9 mouse cellular contexts compared by ENCODE assay signal in the genomic region with DNA sequence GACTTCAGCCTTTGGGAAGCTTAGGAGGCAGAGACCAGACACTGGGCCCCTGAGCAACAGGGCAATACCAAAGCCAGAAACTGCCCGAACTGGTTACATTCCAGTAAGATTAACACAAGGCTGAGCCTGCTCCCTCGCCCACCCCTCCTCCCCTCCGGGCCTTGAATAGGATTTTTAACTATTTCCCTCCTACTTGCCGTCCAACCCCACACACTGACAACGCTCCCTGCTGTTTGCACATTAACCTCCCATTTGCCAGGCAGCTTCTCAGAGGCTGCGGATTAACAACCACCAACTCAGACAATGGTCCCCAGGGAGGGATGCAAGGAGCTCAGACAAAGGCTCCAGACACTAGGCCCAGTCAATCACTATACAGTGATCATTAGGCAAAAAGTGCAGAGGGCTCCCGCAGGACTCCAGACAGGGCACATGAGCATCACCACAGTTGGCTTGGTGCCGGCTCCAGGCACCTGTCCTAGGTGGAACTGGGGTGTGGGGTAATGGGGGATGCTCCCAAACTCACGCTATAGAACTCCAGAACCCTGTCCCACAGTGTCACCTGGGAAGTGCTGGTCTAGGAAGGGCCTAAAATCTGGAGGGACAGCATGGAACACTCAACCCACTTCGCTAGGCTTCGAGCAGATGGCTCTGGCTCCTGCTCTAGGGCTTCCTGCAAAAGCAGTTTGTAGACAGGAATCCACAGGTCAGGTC.
A peak's percentile ranks its signal among the peaks of the same experiment; 100 is the strongest.
DNase-seq lines count a peak whose midpoint lies in the region; ATAC-seq and TF ChIP-seq lines count a peak whose summit lies in the region.
"Had no signal": no experiment of that assay in that cellular context is flagged by ENCODE, and none has a peak within 500 bp of the region (broad histone marks: within the 10 kb centered on the region; RNA-seq: fewer than 3 reads in every experiment).

No protein-coding gene starts in this region.

- no peak overlapping the region for H3K27ac ChIP-seq in kidney, adult 2 months (ENCODE audit: insufficient read depth, low read depth, low read length)
- peak overlapping the region; percentile 68 for H3K27ac ChIP-seq in forebrain, embryonic 11.5 days (ENCODE audit: low read depth, low read length)
- peak overlapping the region; percentile 88 for H3K27ac ChIP-seq in limb, embryonic 14.5 days (replicated peaks; ENCODE audit: low read depth, low read length)
- peak overlapping the region; percentile 58 for H3K27ac ChIP-seq in neural tube, embryonic 15.5 days (replicated peaks)
- H3K27ac ChIP-seq: liver, embryonic 15.5 days had no signal

- ATAC-seq in forebrain, embryonic 11.5 days (replicated peaks; ENCODE audit: low FRiP score): peak; percentile 84
- peak; percentile 55 for ATAC-seq in limb, embryonic 14.5 days (ENCODE audit: low FRiP score, low read depth)
- 0 out of 2 replicates have a peak, but pooled peaks have one; percentile 23 for ATAC-seq in neural tube, embryonic 15.5 days (ENCODE audit: low FRiP score)
- ATAC-seq in erythroid progenitor cell, adult 5-6 weeks (replicated peaks; ENCODE audit: low FRiP score, poor library complexity, severe bottlenecking): no peak

- no peak for TF ChIP-seq POLR2A in kidney, adult 2 months (IDR thresholded peaks at IDR 0.05; ENCODE audit: low read depth, low read length)
- TF ChIP-seq POLR2A in limb, embryonic 14.5 days (IDR thresholded peaks at IDR 0.05; ENCODE audit: borderline replicate concordance, extremely low read depth, insufficient read depth, insufficient read length): no peak

- no peaks in the 10 kb centered on the region for H3K9me3 ChIP-seq in forebrain, embryonic 11.5 days (ENCODE audit: control insufficient read depth, low read length)
- H3K9me3 ChIP-seq in limb, embryonic 14.5 days (ENCODE audit: control insufficient read depth, low read length): no peaks in the 10 kb centered on the region
- no peaks in the 10 kb centered on the region for H3K9me3 ChIP-seq in neural tube, embryonic 15.5 days (replicated peaks)
- H3K9me3 ChIP-seq: liver, embryonic 15.5 days had no signal

- H3K4me1 ChIP-seq in kidney, adult 2 months (ENCODE audit: control insufficient read depth, insufficient read depth, low read length): peaks cover 4% of the 10 kb centered on the region; the same call in 1 of the 2 replicates
- peaks cover 21% of the 10 kb centered on the region for H3K4me1 ChIP-seq in forebrain, embryonic 11.5 days (replicated peaks; ENCODE audit: control insufficient read depth, insufficient read depth, low read length)
- H3K4me1 ChIP-seq in limb, embryonic 14.5 days (ENCODE audit: control insufficient read depth, insufficient read depth, low read length): peaks cover 68% of the 10 kb centered on the region
- H3K4me1 ChIP-seq in neural tube, embryonic 15.5 days: peaks cover 43% of the 10 kb centered on the region

- H3K9ac ChIP-seq in forebrain, embryonic 11.5 days (ENCODE audit: low read length): peak overlapping the region; percentile 45; the same call in 1 of the 2 replicates
- H3K9ac ChIP-seq in limb, embryonic 14.5 days (ENCODE audit: low read depth, low read length, severe bottlenecking): peak overlapping the region; percentile 38
- H3K9ac ChIP-seq in neural tube, embryonic 15.5 days (replicated peaks): 0 out of 2 replicates have a peak overlapping the region, but pooled peaks have one; percentile 18
- H3K9ac ChIP-seq: liver, embryonic 15.5 days had no signal

- no peak overlapping the region for H3K4me3 ChIP-seq in kidney, adult 2 months (ENCODE audit: insufficient read depth, low read depth, low read length)
- H3K4me3 ChIP-seq in forebrain, embryonic 11.5 days (ENCODE audit: low read depth, low read length): peak overlapping the region; percentile 12; the same call in 1 of the 2 replicates
- H3K4me3 ChIP-seq in limb, embryonic 14.5 days (replicated peaks; ENCODE audit: low read length): peak overlapping the region; percentile 27
- peak overlapping the region; percentile 16 for H3K4me3 ChIP-seq in neural tube, embryonic 15.5 days (replicated peaks)
- H3K4me3 ChIP-seq: liver, embryonic 15.5 days had no signal

- H3K27me3 ChIP-seq in kidney, adult 2 months (replicated peaks; ENCODE audit: control insufficient read depth, insufficient read depth, low read length): no peaks in the 10 kb centered on the region
- H3K27me3 ChIP-seq in forebrain, embryonic 11.5 days (ENCODE audit: control insufficient read depth, insufficient read depth, low read length): no peaks in the 10 kb centered on the region
- no peaks in the 10 kb centered on the region for H3K27me3 ChIP-seq in limb, embryonic 14.5 days (ENCODE audit: control insufficient read depth, insufficient read depth, low read length)
- H3K27me3 ChIP-seq in neural tube, embryonic 15.5 days (replicated peaks): no peaks in the 10 kb centered on the region
- H3K27me3 ChIP-seq: liver, embryonic 15.5 days had no signal

- DNase-seq in kidney, adult 11 months: peak; percentile 31
- DNase-seq in kidney, adult 2 months: no peak
- DNase-seq in forebrain, embryonic 11.5 days (ENCODE audit: low spot score): peak; percentile 86
- peak; percentile 83 for DNase-seq in limb, embryonic 14.5 days (ENCODE audit: low spot score)
- DNase-seq in right cerebral cortex, adult 18-20 months: no peak
- DNase-seq in layer of hippocampus, adult 18-20 months (ENCODE audit: low spot score in 2 of 2): no peak

- TF ChIP-seq CTCF in kidney, adult 2 months (conservative IDR thresholded peaks at IDR 0.05; ENCODE audit: insufficient read depth, insufficient read length, low read depth, low read length): no peak

- 44% methylated on average over 11 of the region's 11 CpGs for WGBS in kidney, adult 2 months
- WGBS in forebrain, embryonic 11.5 days: 4% methylated on average over 11 of the region's 11 CpGs
- WGBS in limb, embryonic 14.5 days: 15% methylated on average over 11 of the region's 11 CpGs
- 13% methylated on average over 11 of the region's 11 CpGs for WGBS in neural tube, embryonic 15.5 days

- peak overlapping the region; percentile 38 for H3K4me2 ChIP-seq in forebrain, embryonic 11.5 days (ENCODE audit: low read depth, low read length, severe bottlenecking)
- H3K4me2 ChIP-seq in limb, embryonic 14.5 days (replicated peaks; ENCODE audit: low read depth, low read length, severe bottlenecking): peak overlapping the region; percentile 47
- peak overlapping the region; percentile 45 for H3K4me2 ChIP-seq in neural tube, embryonic 15.5 days
- H3K4me2 ChIP-seq: liver, embryonic 15.5 days had no signal

- no peaks in the 10 kb centered on the region for H3K36me3 ChIP-seq in kidney, adult 2 months (ENCODE audit: control insufficient read depth, insufficient read depth, low read length)
- H3K36me3 ChIP-seq in forebrain, embryonic 11.5 days (ENCODE audit: control insufficient read depth, insufficient read depth, low read length): no peaks in the 10 kb centered on the region
- H3K36me3 ChIP-seq in limb, embryonic 14.5 days (ENCODE audit: control insufficient read depth, insufficient read depth, low read length): no peaks in the 10 kb centered on the region
- H3K36me3 ChIP-seq in neural tube, embryonic 15.5 days: no peaks in the 10 kb centered on the region
- H3K36me3 ChIP-seq: liver, embryonic 15.5 days had no signal

Comparison
In these comparisons a context has a peak if more than half of its experiments do, and no peak if none do; other contexts are left out.
1. DNase-seq: peak in kidney, adult 11 months (single experiment), forebrain, embryonic 11.5 days (single experiment) and limb, embryonic 14.5 days (single experiment); none in kidney, adult 2 months (single experiment), right cerebral cortex, adult 18-20 months (single experiment) and layer of hippocampus, adult 18-20 months (0 of 2).
2. Peak in every context shown above with its lines, with median percentiles within 50 percentile points of each other: H3K4me2 ChIP-seq and H3K9ac ChIP-seq.